Mouse (Mus musculus): ENCODE measurements around the gene Atp2a2.

Atp2a2 gene

GRCm38 (mm10) chr5:122502077-122502941, at the start of gene Atp2a2:
Atp2a2 (minus strand) TSS chr5:122502225.
- DNase-seq (ENCODE audit: low read depth) = no peak

GRCm38 (mm10) chr5:122550460-122550859, 48.4 kb upstream of the Atp2a2 start:
- no peak for DNase-seq (ENCODE audit: low read depth)

DNA sequence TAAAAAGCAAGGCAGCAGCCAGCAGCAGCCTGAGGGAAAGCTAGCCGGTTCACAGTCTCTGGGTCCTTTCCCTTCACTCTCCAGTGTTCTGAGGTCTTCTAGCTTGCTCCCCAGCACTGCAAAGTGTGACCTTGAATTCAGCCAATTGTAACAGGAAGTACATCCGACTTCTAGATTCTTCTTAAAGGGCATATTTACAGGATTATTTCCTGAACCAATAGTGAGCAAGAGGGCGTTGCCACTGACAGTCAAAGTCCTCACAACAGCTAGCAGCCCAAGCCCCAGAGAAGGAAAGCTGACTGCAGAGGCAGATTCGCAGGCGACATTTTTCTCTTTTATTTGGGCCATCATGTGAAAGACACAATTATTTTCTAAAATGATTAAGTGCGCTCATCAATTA, 46.6 kb upstream of the Atp2a2 start:
- DNase-seq (ENCODE audit: low read depth) = no peak

- DNase-seq (ENCODE audit: low read depth) = no peak
Measured at GRCm38 (mm10) chr5:122547810-122548209, 45.8 kb upstream of the Atp2a2 start.

DNA sequence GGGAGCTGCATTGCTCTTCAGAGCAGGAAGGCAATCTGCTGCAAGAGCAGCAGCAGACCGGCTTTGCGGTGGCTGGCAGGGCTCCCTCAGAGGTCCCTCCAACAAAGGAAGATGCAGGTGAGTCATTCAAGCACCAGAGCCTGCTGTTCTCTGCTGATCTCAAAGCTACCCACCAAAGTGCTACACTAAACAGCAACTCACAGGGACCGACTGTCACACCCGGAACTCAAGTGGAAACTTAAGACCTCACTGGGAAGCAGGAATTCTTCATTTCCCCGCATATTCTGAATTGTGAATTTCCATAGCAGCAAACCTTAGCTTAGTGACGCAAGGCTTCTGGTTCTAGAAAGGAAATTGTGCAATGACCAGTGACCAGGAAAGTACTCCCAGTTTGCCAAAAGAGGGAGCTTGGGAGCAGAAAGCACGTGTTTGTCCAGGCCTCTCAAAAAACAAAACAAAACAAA, 45.3 kb upstream of the Atp2a2 start:
- peak; percentile 92 for DNase-seq (ENCODE audit: low read depth)

DNA sequence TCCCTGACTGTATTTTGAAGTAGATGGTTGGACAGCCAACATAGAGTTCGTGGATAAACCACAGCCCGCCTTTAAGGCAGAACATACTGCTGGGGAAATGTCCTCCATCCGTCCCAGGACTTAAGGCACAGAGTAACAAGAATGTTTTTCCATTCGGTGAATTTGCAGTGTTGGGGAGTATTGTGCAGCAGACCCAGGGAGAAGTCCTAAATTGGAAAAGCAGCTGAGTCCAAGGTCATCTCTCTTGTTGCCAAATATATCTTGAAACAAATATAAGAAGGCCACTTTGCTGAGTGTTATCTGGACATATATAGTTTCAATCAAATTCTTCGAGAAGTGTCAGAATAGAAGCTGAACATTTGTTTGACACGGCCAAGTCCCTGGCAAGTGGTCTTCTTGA, 41.4 kb upstream of the Atp2a2 start:
- DNase-seq (ENCODE audit: low read depth) = no peak

GRCm38 (mm10) chr5:122541871-122542270, 39.8 kb upstream of the Atp2a2 start:
- no peak for DNase-seq (ENCODE audit: low read depth)

GRCm38 (mm10) chr5:122538077-122538476, 36.1 kb upstream of the Atp2a2 start:
- DNase-seq (ENCODE audit: low read depth) = no peak

DNA sequence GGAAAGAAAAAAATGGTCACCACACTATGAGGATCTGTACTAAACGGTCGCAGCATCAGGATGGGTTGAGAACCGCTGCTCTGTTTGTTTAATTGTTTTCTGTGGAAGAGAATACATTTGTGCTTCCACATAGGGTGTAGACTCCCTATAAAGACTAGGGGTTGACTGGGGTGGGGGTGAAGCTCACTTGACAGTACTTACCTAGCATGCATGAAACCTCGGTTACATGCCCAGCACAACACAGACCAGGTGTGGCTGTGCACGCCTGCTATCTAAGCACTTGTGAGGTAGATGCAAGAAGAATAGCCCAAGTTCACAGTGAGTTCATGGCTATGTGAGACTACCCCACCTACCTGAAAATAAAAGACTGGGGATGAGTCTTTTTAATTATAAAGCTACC, 35.6 kb upstream of the Atp2a2 start:
- no peak for DNase-seq (ENCODE audit: low read depth)

GRCm38 (mm10) chr5:122533884-122534283, 31.9 kb upstream of the Atp2a2 start:
- no peak for DNase-seq (ENCODE audit: low read depth)

DNA sequence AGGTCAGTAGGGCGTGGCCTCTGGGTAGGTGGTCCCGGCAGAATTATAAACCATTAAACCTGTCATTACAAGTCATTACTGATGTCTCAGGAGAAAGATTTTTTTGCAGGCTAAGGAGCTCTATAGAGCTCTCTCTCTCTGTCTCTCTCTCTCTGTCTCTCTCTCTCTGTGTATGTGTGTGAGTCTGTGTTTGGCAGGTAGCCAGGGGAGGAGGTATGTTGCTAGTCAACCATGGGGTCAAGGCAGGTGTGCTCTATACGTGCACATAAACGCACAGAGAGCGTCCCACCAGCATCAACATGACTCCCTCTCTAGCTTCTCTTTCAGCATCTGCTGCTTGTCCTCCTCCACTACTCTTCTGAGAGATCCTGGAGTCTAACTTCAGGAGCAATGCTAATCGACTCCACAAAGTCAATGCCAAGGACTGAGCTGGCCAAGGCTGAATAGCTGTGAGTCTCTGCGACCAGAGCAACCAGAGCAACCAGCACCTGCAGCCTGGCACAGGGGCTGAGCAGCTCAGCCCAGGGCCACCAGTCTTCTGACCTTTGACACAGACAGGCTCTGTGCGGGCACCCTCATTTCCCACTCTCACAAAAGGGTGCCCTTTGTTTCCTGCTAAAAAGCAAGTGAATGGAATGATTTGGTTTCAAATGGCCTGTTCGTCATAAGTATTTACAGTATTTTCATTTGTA, 28.0 kb upstream of the Atp2a2 start:
- no peak for DNase-seq (ENCODE audit: low read depth)

DNA sequence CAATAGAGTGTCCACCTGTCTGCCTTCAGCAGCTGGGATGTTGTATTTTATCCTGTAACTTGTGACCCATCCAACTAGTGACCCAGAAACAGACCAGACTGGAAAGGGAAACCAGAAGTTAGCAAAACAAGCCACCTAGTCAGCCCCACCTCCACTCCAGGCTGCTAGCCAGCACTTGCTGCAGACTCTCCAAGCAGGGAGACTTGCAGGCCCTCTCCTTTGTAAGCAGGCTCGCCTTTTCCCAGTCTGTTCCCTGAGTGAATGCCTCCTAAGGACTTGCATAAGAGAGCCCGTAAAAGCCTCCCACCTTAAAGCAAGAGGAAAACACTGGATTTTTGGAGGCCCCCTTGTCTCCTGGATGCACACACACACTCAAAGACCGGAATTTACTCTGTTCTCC, 27.3 kb upstream of the Atp2a2 start:
- DNase-seq (ENCODE audit: low read depth) = peak; percentile 93

- DNase-seq (ENCODE audit: low read depth) = no peak
Measured at GRCm38 (mm10) chr5:122528591-122528990, 26.6 kb upstream of the Atp2a2 start.

DNA sequence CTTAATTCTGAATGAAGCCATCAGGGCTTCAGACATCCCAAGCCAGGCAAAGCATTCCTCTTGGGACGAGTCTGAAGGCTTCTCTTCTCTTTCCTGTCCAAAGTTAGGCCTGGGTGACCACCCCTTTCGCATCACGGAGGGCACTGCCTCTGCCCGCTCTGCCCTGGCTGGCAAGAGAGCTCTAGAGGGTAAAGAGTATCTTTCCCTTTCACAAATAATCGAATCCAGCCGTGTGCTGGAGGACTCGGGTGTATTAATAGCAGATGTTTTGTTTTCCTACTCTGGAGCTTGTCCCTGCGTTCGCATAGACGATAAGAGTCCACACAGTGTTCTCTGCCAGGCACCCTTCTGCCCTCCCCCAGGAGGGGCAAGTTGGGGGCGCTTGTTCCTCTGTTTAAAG, 25.7 kb upstream of the Atp2a2 start:
- DNase-seq (ENCODE audit: low read depth) = no peak

DNA sequence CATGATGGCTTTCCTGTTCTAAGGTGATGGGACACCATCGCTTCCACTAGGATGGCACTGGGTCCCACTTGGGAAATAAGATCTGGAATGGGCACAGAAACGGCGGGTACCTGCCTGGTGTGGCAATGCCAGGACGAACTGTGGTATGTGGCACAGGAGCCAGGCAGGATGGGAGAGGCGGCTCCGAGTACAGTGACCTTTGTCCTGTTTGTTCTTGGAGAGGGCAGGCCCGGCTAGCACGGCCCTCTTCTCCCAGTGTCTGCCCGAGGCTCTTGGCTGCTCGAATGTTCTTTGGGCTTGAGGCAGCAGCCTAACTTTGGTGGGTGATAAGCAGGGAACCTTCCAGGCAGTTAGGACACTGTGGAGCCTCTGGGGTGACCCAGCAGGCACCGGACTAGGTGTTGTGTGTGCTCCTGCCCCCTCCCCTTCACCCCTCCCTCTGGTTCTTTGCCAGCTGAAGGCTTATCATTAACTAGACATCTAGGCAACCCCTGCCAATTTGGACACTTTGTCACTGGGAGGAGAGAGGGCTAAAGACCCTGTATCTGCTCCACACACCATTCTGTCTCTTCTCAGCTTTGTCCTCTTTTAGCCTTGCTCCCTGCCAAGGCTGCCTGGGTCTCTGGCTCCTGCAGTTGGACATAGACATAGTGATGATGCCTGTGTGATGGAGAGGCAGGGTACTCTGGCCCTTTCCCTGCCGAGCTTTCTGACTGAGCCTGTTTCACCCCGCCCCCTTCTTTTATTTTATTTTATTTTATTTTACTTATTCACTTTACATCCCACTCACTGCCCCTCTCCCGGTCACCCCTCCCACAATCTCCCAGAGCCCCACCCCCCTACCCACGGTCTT, 25.1 kb upstream of the Atp2a2 start:
- DNase-seq (ENCODE audit: low read depth) = no peak

GRCm38 (mm10) chr5:122526405-122526804, 24.4 kb upstream of the Atp2a2 start:
- no peak for DNase-seq (ENCODE audit: low read depth)

DNA sequence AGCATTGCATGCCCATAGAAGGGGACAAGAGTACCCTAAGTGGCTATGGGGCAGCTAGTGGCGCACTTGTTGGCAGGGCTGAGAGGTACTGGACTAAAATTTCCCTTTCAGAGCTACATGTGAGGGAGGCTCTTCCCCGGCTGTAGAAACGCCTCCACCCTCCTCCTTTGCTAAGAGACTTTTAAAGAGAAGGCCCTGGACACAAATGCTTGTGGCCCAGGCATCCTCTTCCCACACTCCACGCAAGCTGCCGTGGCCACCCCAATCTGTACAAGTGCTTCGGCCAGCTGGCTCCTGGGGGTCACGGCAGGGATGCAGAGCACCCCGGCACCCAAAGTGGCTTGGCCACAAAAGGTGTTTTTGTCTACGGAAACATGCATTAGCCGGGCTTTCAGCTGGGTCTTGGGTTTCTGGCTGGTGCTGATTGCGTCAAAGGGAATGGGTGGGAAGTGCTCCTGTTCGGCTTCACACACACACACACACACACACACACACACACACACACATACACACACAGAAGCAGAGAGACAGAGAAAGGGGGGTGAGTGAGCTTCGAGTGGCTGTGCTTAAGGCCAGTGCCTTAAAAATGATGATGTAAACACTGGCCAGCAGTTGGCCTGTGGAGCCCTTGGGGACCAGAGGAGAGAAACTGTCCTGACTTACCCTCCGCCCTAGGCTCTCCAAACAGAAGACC, 23.4 kb upstream of the Atp2a2 start:
- DNase-seq (ENCODE audit: low read depth) = no peak

DNA sequence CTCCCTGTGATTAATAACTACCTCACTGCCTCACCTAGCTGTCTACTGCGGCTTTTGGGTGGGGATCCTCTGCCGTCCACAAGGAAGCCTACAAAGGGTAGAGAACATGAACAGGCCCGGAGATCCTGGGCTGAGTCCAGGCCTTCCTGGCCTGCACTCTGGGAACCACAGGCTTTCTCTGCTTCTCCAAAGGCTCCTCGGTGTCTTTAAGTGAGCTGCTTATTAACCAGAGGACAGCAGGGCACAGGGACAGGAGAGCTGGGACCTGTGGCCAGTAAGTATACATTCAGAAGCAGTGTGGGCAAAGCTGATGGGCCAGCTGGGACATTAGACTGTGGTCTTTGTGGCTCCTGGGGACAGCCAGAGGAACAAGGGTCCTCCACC, 22.8 kb upstream of the Atp2a2 start:
- no peak for DNase-seq (ENCODE audit: low read depth)

DNA sequence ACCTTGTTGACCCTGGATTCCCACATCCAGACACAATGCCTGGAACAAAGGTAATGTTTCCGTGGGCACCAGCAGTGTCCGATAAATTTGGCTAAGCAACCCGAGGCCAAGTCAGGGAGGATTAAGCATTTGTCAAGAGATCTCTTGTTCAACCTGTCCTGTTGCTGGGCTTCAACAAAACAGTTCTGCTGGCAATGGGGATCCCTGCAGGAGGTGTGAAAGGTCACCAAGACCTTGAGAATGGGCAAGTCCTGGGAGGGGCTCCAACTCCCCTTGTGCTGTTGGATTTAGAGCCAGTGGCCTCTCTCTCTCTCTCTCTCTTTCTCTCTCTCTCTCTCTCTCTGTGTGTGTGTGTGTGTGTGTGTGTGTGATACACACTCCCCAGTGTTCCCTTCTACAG, 22.2 kb upstream of the Atp2a2 start:
- no peak for DNase-seq (ENCODE audit: low read depth)

DNA sequence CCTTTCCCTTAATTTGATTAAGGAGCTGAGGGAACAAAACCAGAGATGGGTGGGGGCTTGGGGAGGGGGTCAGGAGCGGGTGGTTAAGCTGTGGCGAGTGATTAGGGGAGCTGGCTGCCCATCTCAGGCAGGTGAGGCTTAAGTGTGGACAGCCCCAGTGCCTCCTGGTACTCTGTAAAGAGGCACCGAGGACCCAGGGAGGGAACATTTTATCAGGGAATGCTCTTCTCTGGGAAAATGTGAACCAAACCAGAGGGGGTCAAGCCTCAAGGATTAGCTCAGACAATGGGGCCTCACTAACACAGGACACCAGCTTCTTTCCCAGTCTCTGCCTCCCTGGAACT, 19.1 kb upstream of the Atp2a2 start:
- no peak for DNase-seq (ENCODE audit: low read depth)

GRCm38 (mm10) chr5:122520254-122521129, 18.5 kb upstream of the Atp2a2 start:
- DNase-seq (ENCODE audit: low read depth) = no peak

All from fibroblast of lung, adult 2 months (primary cell).